Mouse (Mus musculus) Muller cell, postnatal 12 days (primary cell): ENCODE measurements around the gene Kcnh2.

Experiments
- DNase-seq: peaks from one replicate; pipeline ENCODE4 v3.0.0-alpha.2; 2015; ENCODE audit errors: inconsistent ontology term

Kcnh2 gene

DNA sequence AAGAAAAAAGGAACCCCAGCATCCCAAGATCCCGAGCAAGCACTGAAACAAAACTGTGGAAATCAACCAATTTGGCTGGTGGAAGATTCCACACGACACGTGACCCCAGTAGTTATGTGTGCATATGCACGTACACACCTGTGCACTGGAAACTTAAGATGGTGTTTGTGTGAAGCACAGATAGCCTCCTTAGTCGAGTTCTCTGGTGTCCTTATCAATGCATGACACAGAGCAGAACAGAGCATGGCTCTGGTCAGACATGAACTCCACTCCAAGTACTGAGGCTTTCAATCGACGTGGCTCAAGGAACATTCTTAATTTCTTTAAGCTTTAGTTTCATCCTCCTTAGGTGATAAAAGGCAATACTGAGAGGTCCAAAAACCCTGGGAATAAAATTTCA lies 5.1 kb downstream of the Kcnh2 start:
- no peak for DNase-seq

GRCm38 (mm10) chr5:24344477-24345051 lies 6.8 kb downstream of the Kcnh2 start:
- DNase-seq, result no peak

- DNase-seq, result no peak
Observed at GRCm38 (mm10) chr5:24343977-24344436, 7.4 kb downstream of the Kcnh2 start.

DNA sequence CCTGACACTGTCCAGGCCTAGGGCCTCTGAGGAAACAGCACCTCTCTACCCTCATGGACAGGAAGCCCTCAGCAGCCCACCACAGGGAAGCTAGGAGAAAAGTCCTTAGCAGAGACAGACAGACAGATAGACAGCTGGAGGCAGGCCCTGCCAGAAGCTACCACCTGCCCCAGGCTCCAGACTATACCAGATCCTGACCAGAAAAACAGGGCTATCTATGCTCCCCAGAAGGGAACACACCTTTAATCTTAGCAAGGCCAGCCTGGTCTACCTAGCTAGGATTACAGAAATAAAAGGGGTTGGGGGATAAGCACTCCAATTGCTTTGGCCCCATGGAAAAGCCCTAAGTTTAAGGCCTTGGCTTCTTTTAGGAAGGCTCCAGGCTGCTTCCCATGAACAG lies 8.0 kb downstream of the Kcnh2 start:
- no peak for DNase-seq

GRCm38 (mm10) chr5:24342966-24343365 lies 8.4 kb downstream of the Kcnh2 start:
- no peak for DNase-seq

DNA sequence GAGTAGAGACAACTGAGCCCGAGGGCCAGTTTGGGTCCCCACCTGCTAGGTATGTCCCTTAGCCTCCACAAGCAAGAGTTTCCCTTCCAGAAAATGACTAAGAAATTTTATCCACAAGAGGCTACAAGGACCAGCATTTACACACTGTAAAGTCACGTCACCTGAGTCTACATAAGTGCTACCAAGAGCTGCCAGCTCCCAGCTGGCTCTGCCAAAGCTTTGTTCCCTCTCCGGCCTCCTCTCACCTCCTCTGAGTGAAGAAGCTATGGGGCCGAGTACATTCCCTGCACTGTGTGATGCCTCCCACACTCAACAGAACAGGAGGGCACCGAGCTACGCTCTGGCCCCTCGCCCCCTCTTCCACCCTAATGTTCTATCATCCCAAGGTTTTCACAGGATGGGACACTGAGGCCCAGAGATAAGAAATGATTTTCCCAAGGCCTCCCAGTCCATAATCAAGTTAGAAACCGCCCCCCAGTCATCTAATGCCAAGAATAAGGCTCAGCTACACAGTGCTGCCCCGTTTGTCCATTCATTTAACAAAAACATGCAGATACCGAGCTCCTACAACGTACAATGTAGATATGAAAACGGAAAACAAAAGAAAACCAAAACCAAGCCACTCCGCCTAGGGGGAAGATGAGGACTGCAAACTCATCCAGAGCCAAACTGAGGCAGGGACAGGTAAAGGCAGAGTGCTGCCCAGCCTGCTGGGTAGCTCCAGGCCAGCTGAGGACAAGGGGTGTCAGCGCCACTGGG lies 9.0 kb downstream of the Kcnh2 start:
- no peak for DNase-seq

DNA sequence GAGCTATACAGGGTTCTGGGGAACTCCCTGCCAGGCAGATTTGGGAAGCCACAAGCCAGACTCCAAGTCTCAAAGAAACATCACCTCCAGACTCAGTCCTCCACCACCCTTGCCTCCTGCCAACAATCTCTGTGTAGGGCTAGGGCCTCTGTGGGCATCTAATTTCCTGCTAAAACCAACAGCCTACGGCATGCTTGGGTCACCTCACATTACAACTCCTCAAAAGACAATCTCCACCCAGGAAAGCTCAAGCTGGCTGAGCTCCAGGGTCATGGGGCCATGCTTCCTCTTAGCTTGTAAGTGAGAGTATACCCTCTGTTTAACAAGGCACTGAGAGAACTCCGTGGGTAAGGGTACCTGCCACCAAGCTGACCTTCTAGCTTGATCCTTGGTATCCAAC lies 13.6 kb downstream of the Kcnh2 start:
- DNase-seq, result no peak

DNA sequence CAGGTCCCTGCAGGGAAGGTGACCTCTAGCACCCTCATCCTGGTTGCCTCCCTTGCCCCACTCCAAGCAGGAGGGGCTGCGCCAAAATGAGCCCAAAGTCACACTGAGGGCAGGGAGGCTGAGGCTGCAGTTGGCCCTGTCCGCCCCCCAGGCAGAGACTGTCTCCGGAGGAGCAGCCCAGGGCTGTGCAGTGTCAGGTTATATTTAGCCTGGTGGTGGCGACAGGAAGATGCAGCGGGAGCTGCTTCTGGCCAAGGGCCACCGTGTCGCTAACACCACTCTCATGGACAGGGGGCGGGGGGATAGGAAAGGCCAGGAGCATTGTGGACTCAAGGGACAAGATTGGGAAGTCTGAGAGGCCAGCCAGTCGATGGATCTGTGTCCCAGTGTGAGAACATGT lies 14.0 kb downstream of the Kcnh2 start:
- no peak for DNase-seq

DNA sequence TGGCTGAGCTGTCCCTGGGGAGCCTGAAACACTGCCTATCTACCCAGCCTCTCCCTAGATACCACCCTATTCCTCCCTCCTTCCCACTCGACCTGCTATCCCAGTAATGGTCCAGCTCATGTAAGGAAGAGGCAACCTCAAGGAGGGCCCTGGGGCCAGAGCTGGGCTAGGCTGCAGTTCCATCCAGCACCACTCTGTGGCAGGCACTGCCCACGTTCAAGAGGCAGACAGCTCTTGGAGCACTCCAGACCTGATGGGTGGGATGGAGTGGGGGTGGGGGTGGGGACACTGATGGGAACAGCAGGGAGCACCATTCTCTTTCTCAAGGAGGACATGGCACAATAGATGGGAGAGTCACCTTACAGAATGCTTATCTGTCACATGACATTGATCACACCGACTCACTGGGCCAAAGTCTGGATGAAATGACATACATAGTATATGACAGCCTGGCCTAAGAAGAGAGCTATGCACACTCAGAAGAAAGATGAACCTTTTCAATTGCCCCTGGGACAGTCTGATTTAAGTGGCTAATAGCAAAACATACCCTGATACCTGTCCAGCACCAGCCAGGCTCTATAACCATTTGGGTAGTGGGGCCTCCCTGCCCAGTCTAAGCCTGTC lies 15.4 kb downstream of the Kcnh2 start:
- DNase-seq, result peak; percentile 46

DNA sequence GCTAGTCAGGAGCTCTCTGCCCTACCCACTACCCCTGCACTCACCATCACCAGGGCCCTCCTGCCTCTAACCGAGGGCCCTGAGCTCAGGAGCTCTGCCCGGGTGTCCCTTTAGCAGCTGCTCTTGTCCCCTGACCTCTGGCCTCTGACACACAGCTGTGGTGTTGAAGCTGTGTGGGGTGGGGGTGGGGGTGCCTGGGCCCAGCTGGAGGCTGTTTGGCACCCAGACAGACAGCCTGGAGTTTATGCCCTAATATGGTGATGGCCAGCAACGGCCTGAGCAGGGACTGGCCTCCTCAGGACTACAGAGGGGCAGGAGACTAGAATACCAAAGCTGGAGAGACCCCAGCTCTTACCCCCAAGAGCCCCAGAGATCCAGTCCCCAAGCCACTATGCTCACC lies 16.7 kb downstream of the Kcnh2 start:
- DNase-seq, result no peak

DNA sequence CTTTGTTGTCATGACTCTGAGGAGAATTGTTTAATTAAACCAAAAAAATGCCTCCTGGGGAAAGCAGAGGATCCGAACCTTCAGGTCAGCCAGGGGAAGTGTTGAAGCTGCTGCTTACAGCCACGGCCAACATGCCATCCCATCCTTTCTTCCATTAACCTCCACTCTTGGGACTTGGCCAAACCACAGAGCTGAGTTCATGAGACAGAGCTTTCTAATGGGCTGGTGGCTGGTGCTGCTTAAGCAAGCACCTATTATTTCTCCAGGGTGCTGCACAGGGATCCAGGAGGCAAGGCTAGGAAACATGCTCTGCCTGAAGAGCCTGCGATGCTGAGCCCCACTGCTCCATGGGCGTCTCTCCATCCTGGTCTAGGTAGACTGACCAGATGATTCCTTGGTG lies 19.0 kb downstream of the Kcnh2 start:
- peak; percentile 67 for DNase-seq

DNA sequence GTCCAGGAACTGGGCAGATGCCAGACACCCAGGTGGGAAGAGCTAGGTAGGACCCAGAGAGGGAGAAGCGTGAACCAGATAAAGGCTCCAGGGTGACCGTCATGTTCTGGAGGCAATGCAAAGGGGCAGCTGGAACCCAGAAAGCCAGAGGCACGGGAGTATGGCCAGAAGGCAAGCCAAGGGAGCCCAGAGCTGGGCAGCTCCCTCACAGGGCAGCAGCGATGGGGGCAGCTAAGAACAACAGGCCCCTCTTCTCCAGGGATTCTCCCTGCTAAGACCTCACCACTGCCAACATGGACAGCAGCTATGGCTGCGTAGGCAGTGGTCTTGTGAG lies 21.5 kb downstream of the Kcnh2 start:
- DNase-seq, result no peak

- peak; percentile 73 for DNase-seq
Observed at GRCm38 (mm10) chr5:24329212-24329964, 22.0 kb downstream of the Kcnh2 start.

DNA sequence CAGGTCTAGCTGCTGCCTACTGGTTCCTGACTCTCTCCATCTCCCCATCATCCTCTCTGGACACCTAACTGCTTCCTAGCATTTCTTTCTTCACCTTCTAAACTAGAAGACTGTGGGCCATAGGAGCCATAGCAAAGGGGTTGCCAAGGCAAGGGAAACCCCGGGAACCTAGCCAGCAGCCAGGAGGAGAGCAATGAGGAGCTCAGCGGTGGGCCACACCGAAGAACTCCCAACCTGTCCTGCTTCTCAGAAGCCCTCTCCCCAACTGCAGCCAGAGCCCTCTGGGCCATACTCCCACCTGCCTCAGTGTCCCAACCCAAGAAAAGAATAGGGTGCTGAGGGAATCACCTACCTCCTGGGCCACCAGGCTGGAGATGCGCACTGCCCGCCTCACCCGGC lies 22.6 kb downstream of the Kcnh2 start:
- DNase-seq, result no peak

DNA sequence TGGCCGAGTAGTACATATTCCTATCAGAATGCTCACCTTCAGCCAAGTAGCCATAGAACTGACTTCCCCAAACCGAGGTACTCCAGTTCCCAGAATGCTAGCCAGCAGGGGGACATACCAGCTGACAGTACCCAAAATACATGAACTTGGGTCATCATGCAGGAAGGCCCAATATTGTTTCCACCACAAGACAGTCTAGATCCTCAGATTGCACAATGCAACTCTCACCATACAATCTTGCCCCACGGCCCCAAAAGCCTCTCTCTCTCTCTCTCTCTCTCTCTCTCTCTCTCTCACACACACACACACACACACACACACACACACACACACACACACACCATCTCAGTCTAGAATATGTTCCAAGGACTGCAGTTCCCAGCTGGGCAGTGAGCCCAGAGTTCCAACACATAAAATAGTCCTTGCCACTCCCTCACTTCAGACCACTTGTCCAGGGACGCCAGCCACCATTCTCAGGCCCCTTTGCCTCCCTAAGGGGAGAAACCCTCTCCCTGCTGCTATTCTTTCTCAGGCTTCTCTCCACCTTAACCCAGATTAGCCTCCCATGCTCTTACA lies 24.5 kb downstream of the Kcnh2 start:
- no peak for DNase-seq

DNA sequence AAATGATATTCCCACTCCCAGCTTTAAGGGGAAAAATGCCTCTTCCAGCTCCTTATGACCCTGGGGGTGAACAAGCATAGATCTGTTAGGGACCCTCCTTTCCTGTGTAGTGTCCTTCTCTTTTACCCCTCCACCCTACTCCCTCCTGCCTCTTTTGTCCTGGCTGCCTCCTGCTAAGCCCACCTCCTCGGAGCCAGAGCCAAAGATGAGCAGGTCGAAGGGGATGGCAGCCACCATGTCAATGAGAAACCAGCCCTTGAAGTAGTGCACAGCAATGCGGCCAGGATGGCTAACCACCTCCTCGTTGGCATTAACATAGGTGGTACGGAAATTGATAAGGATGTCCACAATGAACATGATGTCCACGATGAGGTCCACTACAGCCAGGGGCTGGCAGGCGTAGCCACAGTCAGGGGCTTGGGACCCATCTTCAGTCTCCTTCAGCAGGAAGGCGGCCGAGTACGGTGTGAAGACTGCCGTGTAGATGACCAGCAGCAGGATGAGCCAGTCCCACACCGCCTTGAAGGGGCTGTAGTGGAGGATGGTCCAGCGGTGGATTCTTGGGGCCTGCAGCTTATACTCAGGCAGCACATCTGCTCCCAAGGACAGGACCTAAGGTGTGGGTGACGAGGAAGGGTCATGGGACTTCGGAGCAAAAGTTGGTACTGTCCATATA lies 25.1 kb downstream of the Kcnh2 start:
- no peak for DNase-seq

DNA sequence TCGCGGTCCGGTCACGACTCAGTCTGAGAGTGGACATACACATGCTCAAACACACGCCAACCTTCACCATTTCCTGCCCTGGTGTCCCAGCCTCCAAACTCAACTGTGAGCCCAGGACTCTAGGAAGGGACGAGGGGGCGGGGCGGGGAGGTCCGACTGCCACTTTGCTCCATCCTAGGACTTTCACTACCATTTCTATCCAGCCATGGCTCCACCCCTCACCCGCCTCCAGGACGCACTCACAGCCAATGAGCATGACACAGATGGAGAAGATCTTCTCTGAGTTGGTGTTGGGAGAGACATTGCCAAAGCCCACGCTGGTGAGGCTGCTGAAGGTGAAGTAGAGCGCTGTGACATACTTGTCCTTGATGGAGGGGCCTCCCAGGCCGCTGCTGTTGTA lies 26.2 kb downstream of the Kcnh2 start:
- DNase-seq, result no peak

- DNase-seq, result no peak
Observed at GRCm38 (mm10) chr5:24321711-24322682, 29.4 kb downstream of the Kcnh2 start.

GRCm38 (mm10) chr5:24320894-24321293 lies 30.5 kb downstream of the Kcnh2 start:
- no peak for DNase-seq

- DNase-seq, result peak; percentile 62
Observed at GRCm38 (mm10) chr5:24320467-24320813, 31.0 kb downstream of the Kcnh2 start.
